Mouse (Mus musculus) embryonic fibroblast, embryonic 13.5 days (primary cell): ENCODE data around the gene Pear1.

Source experiments
- CTCF ChIP-seq: IDR thresholded peaks from 2 replicates; pipeline ENCODE4 v1.5.1; 2011; ENCODE audit warnings: mild to moderate bottlenecking, control low read depth, low read length, moderate library complexity, borderline replicate concordance; ENCODE audit not compliant: insufficient read depth
- POLR2A ChIP-seq: IDR thresholded peaks from 2 replicates; pipeline ENCODE4 v1.6.1; 2011; ENCODE audit warnings: low read depth, mild to moderate bottlenecking, control low read depth, low read length, moderate library complexity

- no peak for TF ChIP-seq CTCF
- TF ChIP-seq POLR2A: no peak
These were observed 22.6 kb upstream of the Pear1 start, which contains the start of gene Sh2d2a for GRCm38 (mm10) chr3:87846650-87847110.
